Mouse (Mus musculus) thymus, postnatal 14 days (tissue): ENCODE data around the gene Nlrp1b.

Experiments
- DNase-seq: peaks from one replicate; pipeline ENCODE4 v3.0.0; 2021

Gene Nlrp1b

DNA sequence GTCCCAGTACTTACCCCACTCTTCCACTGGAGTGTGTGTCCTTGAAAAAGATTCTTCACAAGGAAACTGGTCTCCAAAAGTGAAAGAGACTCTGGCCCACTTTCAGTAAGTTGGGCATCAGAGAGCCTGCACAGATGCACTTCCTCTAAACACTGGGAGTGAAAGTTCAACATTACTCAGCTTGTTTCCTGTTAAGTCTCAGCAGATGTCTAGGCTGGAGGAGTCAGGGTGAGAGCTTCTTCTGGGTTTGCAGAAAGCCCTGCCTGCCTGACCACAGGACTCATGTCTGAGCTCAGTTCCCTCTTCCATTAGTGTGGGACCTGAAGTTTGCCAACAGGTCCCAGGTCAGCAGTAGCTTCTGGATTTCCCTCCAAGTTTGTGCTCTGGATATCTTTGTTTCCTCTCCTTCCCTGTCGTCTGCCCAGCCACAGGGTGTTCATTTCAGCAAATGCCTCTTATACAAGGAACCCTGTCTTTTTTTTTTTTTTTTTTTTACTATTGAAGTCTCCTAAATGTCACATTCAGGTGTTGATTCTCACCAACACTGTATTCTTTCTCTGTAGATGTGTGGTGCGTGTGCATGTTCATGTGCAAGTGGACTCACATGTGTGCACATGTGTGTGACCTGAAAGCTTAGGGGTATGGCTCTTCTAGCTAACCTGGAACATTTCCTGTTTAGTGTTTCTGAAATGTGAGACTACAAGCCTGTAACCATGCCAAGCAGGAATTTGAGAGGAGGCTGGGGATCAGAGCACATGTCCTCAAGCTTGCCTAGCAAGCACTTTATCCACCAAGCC lies at the start of gene Nlrp1b:
TSS of gene Nlrp1b (minus strand) at position 50 of the 797 bp plus-strand sequence.
- DNase-seq: no peak

DNA sequence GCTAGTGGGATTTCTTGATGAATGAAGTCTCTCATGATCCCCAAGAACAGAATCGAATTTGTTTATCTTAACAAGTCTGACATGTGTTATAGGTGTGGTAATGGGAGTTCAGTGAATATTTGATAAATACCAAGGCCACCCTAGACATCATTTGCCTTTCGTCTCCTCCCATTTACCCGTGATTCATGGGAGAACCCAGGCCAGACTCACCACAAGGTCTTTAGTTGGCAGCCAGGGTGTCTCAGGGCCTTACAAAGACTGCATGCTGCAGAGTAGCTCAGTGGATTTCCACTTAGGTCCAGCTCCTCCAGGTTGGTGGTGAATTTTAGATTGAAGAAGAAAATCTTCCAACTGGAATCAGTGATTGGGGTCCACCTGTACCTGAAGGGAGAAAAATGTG lies 30.5 kb upstream of the Nlrp1b start:
- no peak for DNase-seq

DNA sequence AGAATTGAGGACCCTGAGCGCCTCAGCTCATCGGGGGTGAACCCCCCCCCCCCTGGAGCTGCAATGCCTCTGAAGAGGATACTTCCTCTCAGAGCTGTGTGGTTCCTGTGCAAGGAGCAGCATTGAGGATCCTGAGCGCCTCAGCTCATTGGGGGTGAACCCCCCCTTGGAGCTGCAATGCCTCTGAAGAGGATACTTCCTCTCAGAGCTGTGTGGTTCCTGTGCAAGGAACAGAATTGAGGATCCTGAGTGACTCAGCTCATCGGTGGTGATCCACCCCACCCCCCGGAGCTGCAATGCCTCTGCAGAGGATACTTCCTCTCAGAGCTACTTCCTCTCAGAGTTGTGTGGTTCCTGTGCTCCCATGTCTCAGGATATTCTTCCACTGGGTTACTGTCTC lies 20.8 kb upstream of the Nlrp1b start:
- no peak for DNase-seq

DNA sequence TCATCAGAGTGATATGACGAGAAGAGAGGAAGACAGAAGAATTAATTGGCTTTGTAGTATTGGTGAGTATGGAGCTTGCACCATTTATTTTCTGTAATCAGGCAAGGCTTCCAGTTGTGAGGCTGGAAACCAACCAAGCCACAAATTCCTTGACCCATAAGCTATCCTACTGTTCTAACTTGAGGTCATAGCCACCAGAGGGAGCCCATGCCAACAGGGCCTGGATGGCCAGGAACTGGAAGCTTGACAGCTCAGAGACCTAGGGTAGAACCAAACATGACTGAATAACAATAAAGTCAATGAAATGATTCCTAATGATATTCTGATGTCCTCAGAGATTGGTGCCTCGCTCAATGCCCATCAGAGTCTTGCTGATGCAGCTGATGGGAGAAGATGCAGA lies 5.9 kb downstream of the Nlrp1b start:
- no peak for DNase-seq

DNA sequence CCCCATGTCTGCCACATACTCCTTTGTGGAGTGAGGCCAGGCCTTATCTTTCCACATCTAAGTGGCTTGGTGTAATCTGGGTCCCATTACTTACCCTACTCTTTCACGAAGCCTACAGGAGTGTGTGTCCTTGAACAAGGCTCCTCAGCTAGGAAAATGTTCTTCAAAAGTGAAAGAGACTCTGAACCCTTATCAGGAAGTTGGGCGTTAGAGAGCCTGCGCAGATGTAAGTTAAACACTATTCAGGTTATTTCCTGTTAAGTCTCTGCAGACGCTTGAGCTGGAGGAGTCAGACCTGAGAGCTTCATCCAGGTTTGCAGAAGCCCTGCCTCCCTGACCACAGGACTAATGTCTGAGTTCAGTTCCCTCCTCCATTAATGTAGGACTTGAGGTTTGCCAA lies 27.8 kb downstream of the Nlrp1b start:
- DNase-seq: peak; percentile 17

DNA sequence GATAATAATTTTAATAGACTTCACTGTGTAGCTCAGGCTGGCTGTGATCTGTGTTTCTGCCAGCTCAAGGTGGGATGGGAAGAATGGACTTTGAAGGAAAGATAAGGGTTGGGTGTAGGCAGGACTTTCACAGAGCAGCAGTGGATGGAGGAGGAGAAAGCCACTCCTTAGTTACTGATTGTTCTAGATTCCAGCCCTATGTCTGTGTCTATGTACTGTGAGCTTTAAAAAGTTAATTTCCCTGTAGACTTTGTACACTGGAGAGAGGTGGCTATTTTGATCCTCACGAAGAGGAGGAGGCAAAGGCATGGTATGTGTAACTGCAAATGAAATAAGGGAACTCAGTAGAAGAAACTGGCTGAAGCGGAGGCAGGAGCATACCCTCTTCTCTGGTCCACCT lies 31.2 kb downstream of the Nlrp1b start:
- DNase-seq: no peak

DNA sequence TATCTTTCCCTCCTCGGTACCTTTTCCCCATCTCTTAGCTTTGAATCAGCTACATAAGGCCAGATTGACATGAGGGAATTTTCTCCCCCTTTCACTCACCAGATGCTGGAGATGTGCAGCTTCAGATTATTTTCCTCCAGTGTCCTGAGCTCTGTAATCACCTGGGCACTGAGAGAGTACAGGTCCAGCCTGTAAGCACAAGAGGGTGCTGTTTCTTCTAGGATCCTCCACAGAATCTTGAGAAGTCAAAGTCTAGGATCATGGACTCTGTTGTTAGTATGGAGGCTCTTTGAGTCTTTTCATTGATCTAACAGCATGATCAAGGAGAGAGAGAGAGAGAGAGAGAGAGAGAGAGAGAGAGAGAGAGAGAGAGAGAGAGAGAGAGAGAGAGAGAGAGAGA lies 60.9 kb downstream of the Nlrp1b start:
- DNase-seq: no peak

DNA sequence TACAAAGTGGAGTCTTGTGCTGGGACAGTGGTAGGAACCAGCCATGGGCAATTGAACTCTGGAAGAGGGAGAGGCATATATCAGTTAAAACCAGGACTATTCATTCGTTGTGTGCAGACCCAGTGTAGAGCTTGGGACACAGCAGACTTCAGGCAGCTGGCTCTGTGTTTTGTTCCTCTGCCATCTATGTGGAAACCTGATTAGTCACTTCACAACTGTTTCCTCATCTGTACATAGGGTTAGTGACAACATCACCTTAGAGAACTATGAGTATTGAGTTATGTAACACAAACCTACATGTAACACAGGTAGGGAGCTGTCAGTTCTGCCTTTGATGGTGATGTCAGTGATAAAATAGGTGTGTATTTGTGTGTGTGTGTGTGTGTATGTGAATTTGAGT lies 66.4 kb downstream of the Nlrp1b start:
- DNase-seq: no peak

DNA sequence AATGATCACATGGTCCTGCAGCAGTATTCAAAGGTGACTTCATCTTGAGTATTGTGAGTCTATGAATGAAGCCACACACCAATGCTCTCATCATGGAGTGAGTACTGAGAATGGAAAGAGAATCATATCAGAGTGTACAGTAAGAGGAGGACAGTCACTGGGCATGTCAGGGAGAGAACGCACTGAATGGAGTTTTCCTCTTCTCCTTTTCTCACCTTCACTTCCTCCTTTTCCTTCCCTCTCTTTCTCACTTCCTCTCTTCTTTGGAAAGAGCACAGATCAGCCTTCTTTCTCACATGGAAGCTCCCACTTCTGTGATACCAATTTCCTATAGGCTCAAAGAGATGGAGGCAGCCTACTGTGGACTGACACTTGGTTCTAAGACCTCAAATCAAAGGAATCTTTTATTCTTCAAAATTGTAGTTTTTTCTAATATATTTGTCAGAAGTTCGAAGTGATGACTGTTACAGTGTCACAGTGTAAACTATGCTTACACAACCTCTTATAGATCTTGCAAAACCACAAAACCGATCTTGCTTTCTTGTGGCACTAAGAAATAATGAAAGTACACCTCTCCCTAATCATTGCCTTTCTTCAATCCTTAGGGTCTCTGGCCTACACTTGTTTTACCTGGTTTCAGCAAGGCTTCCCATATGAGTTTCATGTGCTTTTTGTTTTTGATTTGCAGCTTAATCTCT lies 70.9 kb downstream of the Nlrp1b start:
- DNase-seq: no peak

DNA sequence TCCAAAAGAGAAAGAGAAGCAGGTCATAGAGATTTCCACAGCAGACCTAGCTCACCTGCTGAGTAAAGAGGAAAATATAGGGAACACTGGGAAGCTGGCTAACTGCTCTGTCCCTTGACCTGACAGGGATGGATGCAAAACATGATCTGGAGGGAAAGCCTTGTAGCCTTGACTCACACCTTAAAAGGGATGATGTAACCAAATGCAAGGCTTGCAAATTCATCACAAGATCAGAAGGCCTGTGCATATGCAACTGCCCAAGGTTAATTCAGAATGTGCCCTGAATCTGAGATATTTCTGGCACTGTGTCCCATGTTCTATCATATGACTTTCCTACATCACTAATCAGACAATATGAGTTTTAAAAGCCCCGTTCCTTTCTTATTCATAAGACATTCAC lies 75.3 kb downstream of the Nlrp1b start:
- no peak for DNase-seq

DNA sequence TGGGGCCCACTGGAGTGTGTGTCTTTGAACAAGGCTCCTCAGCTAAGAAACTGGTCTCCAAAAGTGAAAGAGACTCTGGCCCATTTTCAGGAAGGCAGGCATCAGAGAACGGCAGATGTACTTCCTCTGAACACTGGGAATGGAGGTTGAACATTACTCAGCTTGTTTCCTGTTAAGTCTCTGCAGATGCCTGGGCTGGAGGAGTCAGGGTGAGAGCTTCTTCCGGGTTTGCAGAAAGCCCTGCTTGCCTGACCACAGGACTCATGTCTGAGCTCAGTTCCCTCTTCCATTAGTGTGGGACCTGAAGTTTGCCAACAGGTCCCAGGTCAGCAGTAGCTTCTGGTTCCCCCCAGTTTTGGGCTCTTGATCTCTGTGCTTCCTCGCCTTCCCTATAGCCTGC lies 85.9 kb downstream of the Nlrp1b start, which contains the start of gene Nlrp1a:
TSS of gene Nlrp1a (minus strand) at position 44 of the 400 bp plus-strand sequence.
- DNase-seq: peak; percentile 19

DNA sequence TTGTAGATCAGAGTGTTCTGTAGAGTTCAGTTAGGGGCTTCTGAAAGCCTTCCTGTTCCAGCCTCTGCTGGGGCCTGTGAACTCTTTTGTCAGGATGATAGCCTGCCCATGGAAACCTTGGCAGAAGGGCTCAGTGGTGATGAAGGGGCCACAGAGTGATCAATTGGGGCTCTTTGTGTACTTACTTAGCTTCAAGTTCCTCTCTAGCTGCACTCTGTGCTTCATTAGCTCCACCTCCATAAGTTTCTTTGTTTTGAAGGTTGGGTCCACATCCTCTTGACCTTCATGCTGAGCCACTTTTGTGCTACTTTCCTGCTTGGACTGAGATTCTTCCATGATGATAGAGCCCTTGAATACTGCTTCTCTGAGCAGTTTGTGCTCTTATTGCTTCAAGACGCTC lies 88.5 kb downstream of the Nlrp1b start:
- no peak for DNase-seq

DNA sequence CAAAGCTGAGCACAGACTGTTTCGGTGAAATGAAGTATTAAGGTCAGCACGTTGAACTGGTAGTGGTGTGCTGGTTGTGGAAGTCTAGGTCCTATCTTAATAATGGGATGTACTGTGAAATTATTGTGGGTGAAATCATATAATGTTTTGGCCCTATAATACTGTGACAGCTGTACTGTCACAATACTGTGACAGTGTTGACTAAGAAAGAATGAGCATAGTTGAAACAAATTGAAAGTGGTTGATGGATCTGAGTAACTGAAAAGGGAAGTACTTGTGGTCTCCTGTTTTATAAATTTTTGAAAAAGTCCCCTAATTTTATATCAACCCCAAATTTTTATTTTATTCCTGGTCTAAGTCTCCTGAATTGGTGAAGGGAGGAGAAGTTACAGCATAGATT lies 123.4 kb downstream of the Nlrp1b start:
- no peak for DNase-seq

DNA sequence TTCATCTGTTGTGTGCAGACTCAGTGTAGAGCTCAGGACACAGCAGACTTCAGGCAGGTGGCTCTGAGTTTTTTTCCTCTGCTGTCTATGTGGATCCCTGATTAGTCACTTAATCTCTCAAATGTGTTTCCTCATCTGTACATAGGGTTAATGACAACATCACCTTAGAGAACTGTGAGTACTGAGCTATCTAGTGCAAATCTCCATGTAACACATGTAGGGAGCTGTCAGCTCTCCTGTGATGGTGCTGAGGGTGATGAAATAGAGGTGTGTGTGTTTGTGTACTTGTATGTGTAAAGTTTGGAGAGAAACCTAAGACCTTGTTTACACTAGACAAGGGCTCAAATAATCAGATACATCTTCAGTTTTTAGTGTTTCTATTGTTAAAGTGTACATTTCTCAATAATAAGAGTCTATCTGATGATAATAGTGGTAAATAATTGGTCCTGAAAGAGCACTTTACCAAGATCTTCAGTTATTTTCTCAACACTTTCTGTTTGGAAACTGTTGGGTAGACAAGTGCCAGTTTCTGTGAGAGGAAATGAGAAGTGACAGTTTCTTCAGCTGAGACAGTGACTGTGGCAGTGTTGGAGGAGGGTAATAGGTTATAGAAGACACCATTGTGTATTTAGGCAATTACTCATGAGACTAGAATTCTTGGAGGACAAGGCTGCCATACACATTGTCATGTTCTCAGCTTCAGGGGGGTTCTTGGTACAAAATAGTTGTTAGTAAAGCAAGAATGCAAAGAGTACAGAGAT lies 124.1 kb downstream of the Nlrp1b start:
- DNase-seq: no peak

DNA sequence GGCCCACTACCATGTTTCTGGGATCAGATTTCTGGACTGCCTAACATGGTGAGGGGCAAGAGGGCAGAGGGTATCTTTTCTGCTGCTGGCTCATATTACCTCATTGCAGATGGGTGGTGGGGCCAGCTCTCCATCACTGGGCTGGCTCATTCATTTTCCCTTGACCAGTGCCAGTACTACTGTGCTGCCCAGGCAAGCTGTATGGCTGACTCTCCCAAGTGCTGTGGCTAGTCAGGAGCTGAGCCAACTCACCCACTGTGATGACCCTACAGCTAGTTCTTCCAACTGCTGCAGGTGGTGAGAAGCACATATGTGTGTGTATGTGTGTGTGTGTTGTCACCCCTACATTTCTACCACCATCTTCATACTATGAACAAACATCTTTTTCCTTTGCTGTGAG lies 126.6 kb downstream of the Nlrp1b start:
- no peak for DNase-seq
